Comparison of ENCODE assay signal across 12 mouse cellular contexts in genomic region chr4:133170616-133171015, GRCm38 (mm10). TPM values are rescaled to one million over a fixed set of nuclear protein-coding genes. Genes with fewer than 3 reads are reported as not detected.
A peak's percentile ranks its signal among the peaks of the same experiment; 100 is the strongest.
DNase-seq lines count a peak whose midpoint lies in the region; ATAC-seq lines count a peak whose summit lies in the region.
"Had no signal": no experiment of that assay in that cellular context is flagged by ENCODE, and none has a peak within 500 bp of the region (broad histone marks: within the 10 kb centered on the region; RNA-seq: fewer than 3 reads in every experiment).

No protein-coding gene starts in this region.

- intact Hi-C loops in heart, postnatal 14 days (cut with DNase I) = loop anchor here (5.0 kb wide), 1 partner anchor 38 kb away; the partner anchor contains the start of gene Wasf2

- no peaks in the 10 kb centered on the region for H3K36me3 ChIP-seq in heart, embryonic 15.5 days
- H3K36me3 ChIP-seq in lung, embryonic 15.5 days = no peaks in the 10 kb centered on the region
- H3K36me3 ChIP-seq: embryonic facial prominence, embryonic 12.5 days had no signal

- peaks cover 67% of the 10 kb centered on the region for H3K4me1 ChIP-seq in heart, embryonic 15.5 days (replicated peaks)
- peaks cover 52% of the 10 kb centered on the region for H3K4me1 ChIP-seq in lung, embryonic 15.5 days

- H3K9ac ChIP-seq in heart, embryonic 15.5 days = no peak overlapping the region
- H3K9ac ChIP-seq in lung, embryonic 15.5 days = no peak overlapping the region
- H3K9ac ChIP-seq: embryonic facial prominence, embryonic 12.5 days; limb, embryonic 12.5 days had no signal

- DNase-seq in heart, postnatal 14 days = no peak
- DNase-seq in lung, adult 18-20 months = no peak
- DNase-seq in brain, adult 2 months (ENCODE audit: low read depth, low spot score) = peak; percentile 9
- DNase-seq in lung, postnatal 10 days = peak; percentile 47
- DNase-seq in kidney, adult 18-20 months = no peak
- DNase-seq: cerebellum, adult 11 months; thymus, postnatal 4 days had no signal

- H3K27me3 ChIP-seq in heart, embryonic 15.5 days = no peaks in the 10 kb centered on the region
- no peaks in the 10 kb centered on the region for H3K27me3 ChIP-seq in lung, embryonic 15.5 days
- H3K27me3 ChIP-seq: embryonic facial prominence, embryonic 12.5 days; limb, embryonic 12.5 days had no signal

- no peaks in the 10 kb centered on the region for H3K9me3 ChIP-seq in heart, embryonic 15.5 days (replicated peaks)
- H3K9me3 ChIP-seq in lung, embryonic 15.5 days = no peaks in the 10 kb centered on the region
- H3K9me3 ChIP-seq: embryonic facial prominence, embryonic 12.5 days; limb, embryonic 12.5 days had no signal

- no peak for ATAC-seq in heart, embryonic 15.5 days (replicated peaks; ENCODE audit: insufficient number of reproducible peaks, insufficient read depth, low FRiP score, low read depth)
- no peak for ATAC-seq in lung, embryonic 15.5 days (ENCODE audit: borderline replicate concordance, extremely low read depth, low FRiP score, low TSS enrichment)

- no peak overlapping the region for H3K4me3 ChIP-seq in heart, embryonic 15.5 days
- no peak overlapping the region for H3K4me3 ChIP-seq in lung, embryonic 15.5 days
- H3K4me3 ChIP-seq: embryonic facial prominence, embryonic 12.5 days; limb, embryonic 12.5 days had no signal

- H3K27ac ChIP-seq in heart, embryonic 15.5 days = 0 out of 2 replicates have a peak overlapping the region, but pooled peaks have one; percentile 67
- H3K27ac ChIP-seq in lung, embryonic 15.5 days = 0 out of 2 replicates have a peak overlapping the region, but pooled peaks have one; percentile 60
- H3K27ac ChIP-seq: embryonic facial prominence, embryonic 12.5 days; limb, embryonic 12.5 days had no signal

- H3K4me2 ChIP-seq in heart, embryonic 15.5 days = no peak overlapping the region
- H3K4me2 ChIP-seq in lung, embryonic 15.5 days = no peak overlapping the region; the same call in 1 of the 2 replicates
- H3K4me2 ChIP-seq: embryonic facial prominence, embryonic 12.5 days; limb, embryonic 12.5 days had no signal

RNA-seq across cellular contexts. Expression of gene Wasf2, which starts 40.3 kb away (rescaled TPM):
- polyA plus RNA-seq in heart, embryonic 15.5 days (2015; fragmentation: Nextera tagmentation; extraction: Ambion mirVana) = 67.3 and 72.8 TPM in 2 replicates
- total RNA-seq in heart, postnatal 14 days (2021) = 100 to 1,000 TPM; 133 to 135 TPM
- polyA plus RNA-seq in lung, embryonic 15.5 days (2015; fragmentation: Nextera tagmentation; extraction: Ambion mirVana) = 120 and 136 TPM in 2 replicates

RNA-seq across cellular contexts. Expression of gene Cd164l2, which starts 41.3 kb away (rescaled TPM):
- polyA plus RNA-seq in heart, embryonic 15.5 days (2015; fragmentation: Nextera tagmentation; extraction: Ambion mirVana) = 0.28 and 1.7 TPM in 2 replicates
- total RNA-seq in heart, postnatal 14 days (2021) = not detected
- polyA plus RNA-seq in lung, embryonic 15.5 days (2015; fragmentation: Nextera tagmentation; extraction: Ambion mirVana) = 8.2 and 8.5 TPM in 2 replicates

RNA-seq across cellular contexts. Expression of gene Gpr3, which starts 41.7 kb away (rescaled TPM):
- 0.05 and 0.34 TPM in 2 replicates for polyA plus RNA-seq in heart, embryonic 15.5 days (2015; fragmentation: Nextera tagmentation; extraction: Ambion mirVana)
- under 1 TPM in 1 of 2 experiments, not detected in 1; 0.22 TPM for total RNA-seq in heart, postnatal 14 days (2021)
- polyA plus RNA-seq in lung, embryonic 15.5 days (2015; fragmentation: Nextera tagmentation; extraction: Ambion mirVana) = 0.10 TPM in 1 of 2 replicates, not detected in the other
- total RNA-seq: gastrocnemius, adult 8-10 months had no signal
- polyA plus RNA-seq: embryonic facial prominence, embryonic 12.5 days had no signal

Comparison
In these comparisons a context has a peak if more than half of its experiments do, and no peak if none do; other contexts are left out.
1. DNase-seq: peak in brain, adult 2 months (single experiment) and lung, postnatal 10 days (single experiment); none in heart, postnatal 14 days (0 of 2), lung, adult 18-20 months (0 of 2) and kidney, adult 18-20 months (single experiment).